Mouse (Mus musculus) kidney, embryonic 14.5 days (tissue): Measurements from ENCODE around the gene Rtl9. TPM values are rescaled to one million over a fixed set of nuclear protein-coding genes. Genes with fewer than 3 reads are reported as not detected.

Experiments
- ATAC-seq: fragments of 200-750 bp; cut with Nextera tagmentation; 2 replicates; pipeline ENCODE4 v1.8.0; 2017; ENCODE audit warnings: moderate number of reproducible peaks, mild to moderate bottlenecking, moderate TSS enrichment, moderate library complexity; ENCODE audit not compliant: low FRiP score, low TSS enrichment
- H3K27ac ChIP-seq: fragments of 300-500 bp; sonication (generic); 2 replicates; pipeline ENCODE4 v1.5.1; 2014; ENCODE audit warnings: low read depth, mild to moderate bottlenecking, low read length, moderate library complexity, mixed read lengths
- H3K27me3 ChIP-seq: fragments of 300-500 bp; sonication (generic); 2 replicates; pipeline ENCODE4 v1.6.1; 2014; ENCODE audit warnings: mild to moderate bottlenecking, low read length; ENCODE audit not compliant: control insufficient read depth, insufficient read depth
- H3K36me3 ChIP-seq: fragments of 300-500 bp; sonication (generic); 2 replicates; pipeline ENCODE4 v1.6.1; 2014; ENCODE audit warnings: low read length, mixed read lengths; ENCODE audit not compliant: control insufficient read depth, insufficient read depth
- H3K4me1 ChIP-seq: fragments of 300-500 bp; sonication (generic); 2 replicates; pipeline ENCODE4 v1.6.1; 2014; ENCODE audit warnings: low read length, mixed read lengths; ENCODE audit not compliant: control insufficient read depth, insufficient read depth
- H3K4me2 ChIP-seq: fragments of 300-500 bp; sonication (generic); replicated peaks from 2 replicates; pipeline ENCODE4 v1.6.1; 2014; ENCODE audit warnings: low read depth, mild to moderate bottlenecking, low read length
- H3K4me3 ChIP-seq: fragments of 300-500 bp; sonication (generic); 2 replicates; pipeline ENCODE4 v1.5.1; 2014; ENCODE audit warnings: mild to moderate bottlenecking, low read length
- H3K9ac ChIP-seq: fragments of 300-500 bp; sonication (generic); 2 replicates; pipeline ENCODE4 v1.6.1; 2014; ENCODE audit warnings: low read depth, mild to moderate bottlenecking, low read length, moderate library complexity
- H3K9me3 ChIP-seq: fragments of 300-500 bp; sonication (generic); 2 replicates; pipeline ENCODE4 v1.6.1; 2016; ENCODE audit warnings: low read length; ENCODE audit not compliant: control insufficient read depth
- polyA plus RNA-seq: library from polyadenylated mRNA; unstranded; fragments of >200 nt; fragmentation: Nextera tagmentation; extraction: Ambion mirVana; gene quantifications from 2 replicates; pipeline ENCODE4 v1.2.1, GENCODE M21; 2014

The Rtl9 gene
- polyA plus RNA-seq, 1 experiment from 2014 or later, result 0.14 TPM

GRCm38 (mm10) chrX:143112546-143112945, 13.2 kb downstream of the Rtl9 start:
- H3K27ac ChIP-seq, result no peak overlapping the region
- H3K36me3 ChIP-seq, result no peaks in the 10 kb centered on the region
- no peaks in the 10 kb centered on the region for H3K27me3 ChIP-seq
- no peak overlapping the region for H3K9ac ChIP-seq
- no peaks in the 10 kb centered on the region for H3K9me3 ChIP-seq
- no peak overlapping the region for H3K4me2 ChIP-seq
- H3K4me3 ChIP-seq, result no peak overlapping the region
- H3K4me1 ChIP-seq, result no peaks in the 10 kb centered on the region
- no peak for ATAC-seq

Other genes with a start within 250 kb of the Rtl9 start
- gene Ammecr1, start 132.9 kb upstream of the Rtl9 start, polyA plus RNA-seq, result 13.5 and 16.0 TPM in 2 replicates